Mouse (Mus musculus) retina, adult 2 months (tissue): ENCODE data around the gene Foxp4.

Experiments used
- DNase-seq: peaks from one replicate; pipeline ENCODE4 v3.0.0-alpha.2; 2012; ENCODE audit warnings: low read depth, low spot score

The Foxp4 gene

DNA sequence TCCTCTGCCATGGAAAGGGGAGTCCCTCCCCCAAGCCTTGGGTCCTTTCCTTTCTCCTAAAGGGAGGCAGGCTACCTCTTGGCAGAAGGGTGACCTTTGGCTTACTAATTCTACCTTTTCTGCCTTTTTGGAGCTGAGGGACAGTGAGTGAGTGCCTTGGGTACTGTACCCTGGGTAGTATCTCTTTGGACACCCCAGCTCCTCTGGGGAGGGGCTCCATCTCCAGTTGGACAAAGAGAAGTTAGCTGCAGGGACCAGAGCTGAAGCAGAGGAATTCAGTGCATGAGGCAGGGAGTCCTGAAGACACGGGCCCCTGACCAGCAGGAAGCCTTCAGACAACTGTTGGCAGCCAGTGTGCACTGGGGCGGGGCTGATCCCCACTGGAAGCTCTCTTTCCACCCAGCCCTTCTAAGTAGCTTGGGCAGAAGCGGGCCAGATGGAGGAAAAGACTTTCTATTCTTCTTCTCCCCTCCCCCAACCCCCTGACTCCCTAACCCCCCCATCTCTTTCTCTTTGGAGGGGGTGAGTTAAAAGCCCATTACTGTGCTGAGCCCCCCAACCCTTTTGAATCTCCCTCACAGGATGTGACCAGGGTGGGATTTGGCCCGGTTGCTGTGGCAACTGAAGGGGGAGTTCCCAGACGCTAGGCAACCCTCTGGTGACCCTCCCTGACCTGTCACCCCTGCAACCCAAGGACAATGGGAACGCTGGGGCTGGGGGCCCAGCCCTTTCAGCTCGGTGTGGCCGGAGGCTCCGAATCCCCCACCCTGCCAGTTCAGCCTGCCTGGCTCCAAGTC is 26.3 kb downstream of the Foxp4 start:
- DNase-seq, result no peak

- DNase-seq, result no peak
Measured at GRCm38 (mm10) chr17:47889727-47890126, 34.7 kb downstream of the Foxp4 start.

DNA sequence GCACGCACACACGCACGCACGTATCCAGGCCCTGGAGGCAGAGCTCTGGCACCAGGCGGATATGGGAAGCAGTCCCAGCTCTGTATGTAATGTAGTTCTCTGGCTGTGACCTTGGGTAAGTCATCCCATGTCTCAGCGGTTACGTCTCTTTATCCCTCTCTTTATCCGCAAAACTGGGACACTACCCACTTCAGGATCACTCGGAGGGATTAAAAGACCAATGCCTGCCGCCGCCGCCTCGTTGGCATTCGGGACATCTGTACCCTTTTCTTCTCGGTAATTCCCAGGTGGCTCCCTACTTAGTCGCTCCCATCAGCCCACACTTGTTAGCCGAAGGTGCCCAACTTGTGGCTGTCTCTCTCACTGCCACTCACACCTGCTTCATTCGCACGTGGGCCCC is 35.2 kb downstream of the Foxp4 start:
- no peak for DNase-seq

GRCm38 (mm10) chr17:47888641-47889040 is 35.8 kb downstream of the Foxp4 start:
- no peak for DNase-seq

- no peak for DNase-seq
Measured at GRCm38 (mm10) chr17:47888155-47888455, 36.3 kb downstream of the Foxp4 start.

DNA sequence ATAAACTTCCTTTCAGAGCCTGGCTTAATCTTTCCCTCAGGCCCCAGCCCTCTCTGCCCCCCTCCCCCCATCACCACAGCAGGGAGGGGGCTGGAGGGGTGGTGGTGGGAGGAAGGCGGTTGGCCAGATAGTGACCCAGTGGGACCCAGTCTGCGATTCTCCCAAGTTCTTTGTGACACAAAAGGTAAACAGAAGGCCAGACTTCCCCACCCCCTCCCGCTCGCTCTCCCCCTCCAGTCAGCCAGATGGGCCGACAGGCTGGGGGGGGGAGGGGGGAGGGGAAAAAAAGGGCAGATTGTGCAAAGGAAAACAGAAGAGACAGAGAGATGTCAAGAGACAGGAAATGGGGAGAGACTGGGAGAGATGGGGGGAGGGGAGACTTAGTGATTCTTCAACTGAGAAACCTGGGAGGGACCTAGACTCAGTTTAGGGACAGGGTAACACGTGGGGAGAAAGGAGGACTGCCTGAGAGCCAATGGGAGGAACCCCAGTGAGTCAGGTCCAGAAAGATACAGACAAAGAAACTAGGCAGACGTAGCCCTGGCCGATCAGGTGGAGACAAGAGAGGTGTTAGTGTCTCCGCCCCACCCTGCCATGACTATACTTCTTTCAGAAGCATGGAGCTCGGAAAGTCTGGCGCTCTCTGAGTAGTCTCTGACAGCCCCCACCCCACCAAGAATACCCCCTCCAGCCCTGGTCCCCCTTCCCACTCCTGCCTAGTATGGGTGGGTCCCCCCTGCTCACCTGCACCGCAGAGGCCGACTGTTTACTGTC is 36.9 kb downstream of the Foxp4 start:
- DNase-seq, result no peak

GRCm38 (mm10) chr17:47883099-47883498 is 41.3 kb downstream of the Foxp4 start:
- DNase-seq, result no peak

DNA sequence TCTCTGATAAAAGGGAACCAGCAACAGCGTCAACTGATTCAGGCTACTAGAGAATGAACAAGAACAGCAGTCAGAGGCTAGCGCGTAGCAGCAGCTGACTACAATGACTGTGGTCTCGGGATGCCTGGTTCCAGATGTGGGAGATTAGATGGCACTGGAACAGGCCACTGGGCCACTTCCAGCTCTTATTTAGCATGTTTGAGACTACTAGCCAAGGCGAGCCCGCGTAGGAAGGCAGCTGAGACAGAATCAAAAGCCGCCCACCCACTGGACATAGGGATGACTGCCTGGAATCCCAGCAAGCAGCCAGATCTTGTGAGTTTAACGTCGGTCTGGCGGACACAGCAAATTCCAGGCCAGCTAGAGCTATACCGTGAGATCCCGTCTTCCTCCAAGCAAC is 43.1 kb downstream of the Foxp4 start:
- DNase-seq, result no peak

DNA sequence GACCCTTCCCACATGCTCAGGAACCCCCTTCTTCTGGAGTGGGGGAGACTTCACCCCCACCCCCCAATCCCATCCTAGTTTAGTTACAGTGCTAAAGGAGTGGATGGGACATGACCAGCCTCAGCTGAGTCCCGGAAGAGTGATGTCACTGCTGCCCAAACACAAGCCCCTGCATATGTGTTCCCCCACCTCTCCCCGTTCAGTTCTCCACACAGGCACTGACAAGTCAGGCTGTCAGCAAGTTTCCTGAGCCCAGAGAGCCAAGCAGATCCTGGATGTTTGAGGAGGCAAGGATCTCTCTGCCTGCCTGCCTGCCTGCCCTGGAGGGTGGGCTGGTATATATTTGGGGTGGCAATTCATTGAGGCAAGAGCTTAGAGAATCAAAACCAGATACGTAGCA is 45.2 kb downstream of the Foxp4 start:
- no peak for DNase-seq

- no peak for DNase-seq
Measured at GRCm38 (mm10) chr17:47878378-47879089, 45.9 kb downstream of the Foxp4 start.

DNA sequence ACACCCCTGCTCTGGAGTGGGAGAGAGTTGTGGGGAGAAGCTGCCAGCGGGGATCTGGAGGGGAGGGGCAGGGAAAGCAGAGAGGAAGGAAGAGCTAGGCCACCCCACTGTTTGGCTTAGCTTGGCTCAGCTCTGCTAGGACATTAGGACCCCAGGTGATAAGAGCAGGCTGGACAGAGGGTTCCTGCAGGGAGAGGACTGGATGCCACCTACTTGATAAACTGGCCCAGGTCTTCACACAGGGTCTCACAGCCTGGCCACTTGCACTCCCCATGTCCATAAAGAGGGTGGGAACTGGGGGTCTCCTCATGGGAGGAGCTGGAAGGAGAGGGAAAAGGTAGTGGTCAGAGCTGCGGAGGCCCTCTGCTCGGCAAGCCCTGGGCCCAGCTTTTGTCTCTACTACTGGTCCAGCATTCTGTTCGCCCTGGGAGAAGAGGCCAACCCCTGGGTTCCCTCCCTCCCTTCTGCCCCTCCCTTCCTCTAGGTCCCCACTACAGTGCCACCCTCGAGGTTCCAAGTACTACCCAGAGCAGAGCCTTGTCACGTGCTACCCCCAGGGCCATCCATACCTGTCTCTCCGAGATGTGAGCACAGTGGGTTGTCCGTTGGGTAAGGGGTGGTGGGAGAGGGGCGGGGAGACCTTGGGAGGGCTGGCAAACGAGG is 46.6 kb downstream of the Foxp4 start:
- DNase-seq, result no peak

DNA sequence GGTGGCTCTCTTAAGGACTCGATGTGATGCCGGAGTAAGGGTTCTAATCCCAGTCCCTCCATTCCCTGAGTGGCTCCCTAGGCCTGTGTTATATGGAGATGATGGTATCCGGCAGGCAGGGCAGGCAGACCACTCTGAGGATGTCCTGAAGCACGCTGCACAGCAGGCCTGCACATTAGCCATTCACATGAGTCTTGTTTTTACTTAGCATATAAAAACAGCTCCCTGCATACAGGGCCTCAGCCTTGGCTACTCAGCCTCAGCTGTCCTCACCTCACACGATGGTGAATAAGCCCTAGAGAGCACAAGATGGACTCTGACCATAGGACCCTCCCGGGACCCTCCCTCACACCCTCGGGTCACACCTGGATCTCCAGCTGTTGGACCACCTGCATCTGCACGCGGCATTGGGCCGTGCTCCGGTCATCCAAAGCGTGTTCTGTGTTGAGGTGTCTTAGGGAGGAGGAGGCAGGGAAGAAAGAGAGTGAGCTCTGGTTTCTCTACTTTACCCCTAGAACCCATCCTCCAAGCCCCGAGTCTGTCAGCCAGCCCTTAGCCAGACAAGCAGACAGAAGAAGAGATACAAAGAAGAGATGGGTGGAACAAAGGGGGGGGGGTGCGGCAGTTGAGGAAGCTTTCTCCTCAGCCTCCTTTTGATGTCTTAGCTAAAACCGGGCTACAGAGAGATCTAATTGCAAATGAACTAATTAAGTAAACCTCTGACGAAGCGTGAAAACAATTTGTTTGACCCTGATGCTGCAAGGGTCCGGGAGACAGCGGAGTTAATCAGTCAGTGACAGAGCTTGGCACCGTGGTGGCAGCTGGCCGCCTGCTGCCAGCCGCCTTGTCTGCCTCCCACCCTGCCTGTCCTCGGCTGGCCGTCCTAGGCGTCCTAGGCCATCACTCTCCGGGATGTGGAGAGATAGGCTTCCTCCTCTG is 47.4 kb downstream of the Foxp4 start:
- DNase-seq, result no peak

GRCm38 (mm10) chr17:47873341-47873791 is 51.1 kb downstream of the Foxp4 start:
- peak; percentile 53 for DNase-seq

DNA sequence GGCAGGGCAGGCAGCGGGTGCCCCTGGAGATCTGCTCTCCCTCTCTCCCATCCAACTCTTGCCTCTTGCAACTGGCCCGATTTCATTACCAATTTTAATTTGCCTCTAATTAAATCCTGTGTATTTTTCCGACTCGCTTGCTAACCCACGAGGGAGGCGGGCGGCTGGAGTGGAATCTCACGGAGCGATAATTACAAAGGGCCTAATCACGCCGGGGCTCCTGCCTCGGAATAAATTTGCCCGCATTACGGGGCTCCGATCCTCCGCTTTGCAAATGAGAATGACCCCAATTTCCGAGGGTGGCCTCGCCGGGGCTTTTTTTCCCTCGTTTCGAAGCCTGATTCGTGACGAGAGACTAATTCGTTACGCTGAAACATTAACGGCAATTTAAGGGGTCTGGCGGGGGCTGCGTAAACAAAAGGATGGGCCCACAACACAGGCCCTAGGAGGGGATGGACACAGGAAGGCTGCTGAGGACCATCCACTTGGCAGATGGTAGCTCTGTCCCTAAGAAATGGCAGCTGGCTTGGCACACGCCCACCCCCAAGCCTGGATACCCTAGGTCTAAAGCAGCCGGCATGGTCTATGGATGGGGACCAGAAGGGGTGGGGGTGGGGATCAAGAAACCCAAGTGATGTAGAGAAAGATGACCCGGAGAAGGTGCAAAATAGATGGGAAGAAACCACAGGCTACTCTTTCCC is 52.0 kb downstream of the Foxp4 start:
- no peak for DNase-seq

DNA sequence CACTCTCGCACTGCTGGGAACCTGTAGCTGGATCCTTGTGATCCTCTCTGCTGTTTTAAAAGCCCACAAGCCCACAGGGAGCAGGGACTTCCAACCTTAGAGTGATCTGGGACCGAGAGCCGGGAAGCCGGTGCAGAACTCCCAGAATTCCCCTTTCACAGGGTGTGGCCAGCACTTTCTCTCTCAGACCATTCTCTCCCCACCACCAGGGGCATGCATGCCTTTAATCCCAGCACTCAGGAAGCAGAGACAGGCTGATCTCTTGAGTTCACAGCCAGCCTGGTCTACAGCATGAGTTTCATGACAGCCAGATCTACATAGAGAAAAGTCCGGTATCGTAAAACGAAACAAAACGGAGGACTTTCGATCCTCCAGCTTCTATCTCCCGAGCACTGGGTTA is 54.6 kb downstream of the Foxp4 start:
- no peak for DNase-seq

DNA sequence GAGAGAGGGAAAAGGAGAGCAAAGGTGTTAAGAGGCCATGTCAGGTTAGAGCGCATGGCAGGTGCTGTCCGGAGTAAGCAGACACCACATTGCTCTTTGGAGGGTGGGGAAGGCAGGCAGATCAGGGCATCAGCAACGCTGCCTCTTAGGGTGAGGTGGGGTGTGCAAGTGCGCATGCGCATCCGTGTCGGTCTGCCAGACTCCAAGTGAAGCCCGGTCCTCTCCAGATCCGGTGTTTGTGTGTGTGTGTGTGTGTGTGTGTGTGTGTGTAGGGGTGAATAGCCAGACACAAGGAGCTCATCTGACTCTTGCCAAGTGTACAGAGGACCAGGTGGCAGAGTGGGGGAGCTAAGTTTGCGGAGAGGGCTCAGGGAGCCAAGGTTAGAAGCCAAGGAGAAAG is 58.4 kb downstream of the Foxp4 start:
- no peak for DNase-seq

DNA sequence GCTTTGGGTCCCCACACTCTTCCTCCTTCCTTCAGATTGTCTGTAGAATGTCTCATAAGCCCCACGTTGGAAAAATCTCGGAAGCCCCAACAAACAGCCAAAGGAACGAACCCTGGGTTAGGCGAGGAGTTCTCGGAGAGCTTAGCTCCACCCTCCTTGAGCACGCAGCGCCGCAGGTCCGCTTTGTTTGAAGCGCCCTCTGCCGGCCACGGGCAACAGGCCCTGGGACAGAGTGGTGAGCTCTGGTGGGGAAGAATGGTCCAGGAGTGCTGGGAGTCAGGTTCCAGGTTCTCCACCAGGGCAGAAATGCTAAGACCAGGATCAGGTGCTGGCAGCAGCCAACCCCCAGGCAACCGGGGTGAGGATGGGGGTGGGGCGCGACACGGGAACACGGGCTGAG is 59.9 kb downstream of the Foxp4 start:
- DNase-seq, result no peak

DNA sequence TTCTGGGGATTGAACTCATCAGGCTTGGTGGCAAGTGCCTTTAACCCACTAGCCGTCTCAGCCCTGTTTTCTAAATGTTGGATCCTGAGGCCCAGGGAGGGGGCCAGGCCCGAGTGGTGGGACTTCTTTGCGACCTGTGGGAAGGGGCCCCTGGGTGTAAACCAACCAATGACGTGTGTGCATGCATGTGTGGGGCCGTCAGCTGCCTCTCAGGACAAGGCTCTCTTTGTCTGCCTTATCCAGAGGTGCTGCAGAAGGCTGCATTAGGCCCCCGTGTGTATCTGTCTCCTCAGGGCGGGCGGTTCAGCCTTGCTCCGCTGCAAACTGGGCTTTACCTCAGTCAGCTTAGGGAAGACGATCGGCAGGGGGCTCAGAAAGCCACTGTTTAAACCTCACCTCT is 61.0 kb downstream of the Foxp4 start:
- no peak for DNase-seq

- DNase-seq, result no peak
Measured at GRCm38 (mm10) chr17:47863023-47863422, 61.4 kb downstream of the Foxp4 start.

GRCm38 (mm10) chr17:47855544-47855943 is 68.9 kb downstream of the Foxp4 start:
- no peak for DNase-seq
